Mouse (Mus musculus): ENCODE measurements around the gene Large2. TPM values are rescaled to one million over a fixed set of nuclear protein-coding genes. Genes with fewer than 3 reads are reported as not detected.
A peak's percentile ranks its signal among the peaks of the same experiment; 100 is the strongest.

Gene Large2
- total and polyA plus RNA-seq, 3 experiments: 0.84 TPM; not detected in 2

DNA sequence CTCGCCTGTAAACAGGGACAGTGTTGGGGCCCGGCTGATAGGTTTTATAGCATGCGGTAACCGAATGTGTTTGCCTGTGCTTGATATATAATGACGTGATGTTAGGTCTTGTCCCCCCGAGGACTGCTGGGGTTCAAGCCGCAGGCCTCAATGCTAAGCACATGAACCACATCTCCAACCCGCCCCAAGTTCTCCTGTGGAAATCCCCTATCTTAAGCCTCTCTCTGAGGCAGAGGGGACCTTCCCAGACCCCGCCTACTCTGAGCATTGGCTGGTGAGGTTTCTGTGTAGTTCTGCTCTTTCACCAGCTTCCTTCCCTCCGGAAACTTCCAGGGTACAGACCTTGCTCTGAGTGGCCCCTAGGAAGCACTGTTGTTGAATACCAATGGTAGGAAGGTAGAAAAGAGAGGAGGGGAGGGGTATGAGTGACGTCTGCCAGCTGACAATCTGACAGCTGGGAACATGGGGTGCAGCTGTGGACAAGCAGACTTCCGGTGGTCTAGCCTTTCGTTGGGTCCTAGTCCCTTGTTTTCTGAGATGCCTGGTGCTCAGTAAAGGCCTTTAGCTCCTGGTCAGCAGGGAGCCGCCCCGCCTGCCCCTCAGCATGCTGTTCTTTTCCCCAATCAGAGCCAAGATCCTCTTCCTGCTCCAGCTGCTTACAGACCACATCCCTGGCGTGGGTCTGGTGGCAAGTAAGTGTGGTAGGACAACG, 5.3 kb upstream of the Large2 start:
- H3K36me3 ChIP-seq (ENCODE audit: control insufficient read depth, insufficient read depth, low read length): no peaks in the 10 kb centered on the region
- WGBS: 75% methylated on average over 17 of the region's 17 CpGs
- H3K4me3 ChIP-seq: no peak overlapping the region
- no peaks in the 10 kb centered on the region for H3K79me2 ChIP-seq (replicated peaks; ENCODE audit: control insufficient read depth, insufficient read depth, low read length)
- intact Hi-C loops (cut with DNase I): loop anchor here (5.0 kb wide), 1 partner anchor 42 kb away; no protein-coding TSS in a partner anchor
- no peaks in the 10 kb centered on the region for H3K27me3 ChIP-seq (ENCODE audit: control insufficient read depth, insufficient read depth, low read length)
- no peak overlapping the region for H3K27ac ChIP-seq
- H3K9ac ChIP-seq (ENCODE audit: low read depth, low read length): no peak overlapping the region
- TF ChIP-seq POLR2A (IDR thresholded peaks at IDR 0.05; ENCODE audit: insufficient read depth, low read depth, low read length) (no peak), EP300 (IDR thresholded peaks at IDR 0.05; ENCODE audit: insufficient read depth, low read depth, low read length) (no peak), CTCF (IDR thresholded peaks at IDR 0.05) (no peak)
- peaks cover 2% of the 10 kb centered on the region; the same call in 1 of the 2 replicates for H3K4me1 ChIP-seq (ENCODE audit: control insufficient read depth, insufficient read depth, low read length)
- no peak for DNase-seq

DNA sequence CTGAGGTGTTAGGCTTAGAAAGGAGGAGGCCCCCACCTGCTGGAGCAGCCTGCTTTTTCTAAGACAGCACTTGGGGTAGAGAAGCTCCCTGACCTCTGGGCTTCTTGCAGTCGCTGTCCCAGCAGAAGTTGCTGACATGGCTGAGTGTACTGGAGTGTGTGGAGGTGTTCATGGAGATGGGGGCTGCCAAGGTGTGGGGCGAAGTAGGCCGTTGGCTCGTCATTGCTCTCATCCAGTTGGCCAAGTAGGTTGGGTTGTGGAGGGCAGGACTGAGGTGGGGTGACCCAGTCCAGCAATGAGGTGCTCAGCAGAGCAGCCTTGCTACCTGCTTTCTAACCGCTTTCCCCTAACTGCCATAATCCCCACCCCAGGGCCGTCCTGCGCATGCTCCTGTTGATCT, 2.7 kb upstream of the Large2 start:
- H3K79me2 ChIP-seq (replicated peaks; ENCODE audit: control insufficient read depth, insufficient read depth, low read length): no peaks in the 10 kb centered on the region
- intact Hi-C loops (cut with DNase I): loop anchor here (5.0 kb wide), 1 partner anchor 45 kb away; no protein-coding TSS in a partner anchor
- peaks cover 5% of the 10 kb centered on the region for H3K4me1 ChIP-seq (ENCODE audit: control insufficient read depth, insufficient read depth, low read length)
- H3K36me3 ChIP-seq (ENCODE audit: control insufficient read depth, insufficient read depth, low read length): no peaks in the 10 kb centered on the region
- WGBS: 91% methylated on average over 7 of the region's 7 CpGs
- no peak for DNase-seq
- TF ChIP-seq CTCF (IDR thresholded peaks at IDR 0.05) (no peak), POLR2A (IDR thresholded peaks at IDR 0.05; ENCODE audit: insufficient read depth, low read depth, low read length) (no peak), EP300 (IDR thresholded peaks at IDR 0.05; ENCODE audit: insufficient read depth, low read depth, low read length) (no peak)
- no peak overlapping the region for H3K9ac ChIP-seq (ENCODE audit: low read depth, low read length)
- no peak overlapping the region for H3K27ac ChIP-seq
- H3K27me3 ChIP-seq (ENCODE audit: control insufficient read depth, insufficient read depth, low read length): no peaks in the 10 kb centered on the region
- H3K4me3 ChIP-seq: no peak overlapping the region

DNA sequence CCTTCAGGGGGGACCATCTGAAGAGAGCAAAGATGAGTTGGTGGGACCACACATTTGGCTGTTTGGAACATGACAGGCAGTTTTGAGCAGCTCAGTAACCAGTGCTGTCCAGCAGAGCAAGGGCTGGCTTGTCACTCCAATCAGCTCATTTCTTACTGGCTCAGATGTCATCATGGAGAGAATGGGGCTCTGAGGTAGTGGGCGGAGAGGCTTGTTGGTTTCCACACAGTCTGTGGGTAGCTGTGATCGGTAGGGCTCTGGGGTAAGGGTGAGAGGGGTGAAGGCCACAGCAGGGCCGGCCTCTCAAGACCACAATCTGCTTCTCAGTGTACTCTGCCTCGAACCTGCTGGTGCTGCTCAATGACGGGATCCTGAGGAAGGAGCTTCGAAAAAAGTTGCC, 1.6 kb upstream of the Large2 start:
- Histone ChIP-seq H3K36me3 (ENCODE audit: control insufficient read depth, insufficient read depth, low read length) (no peaks in the 10 kb centered on the region), H3K4me1 (ENCODE audit: control insufficient read depth, insufficient read depth, low read length) (peaks cover 5% of the 10 kb centered on the region), H3K27me3 (ENCODE audit: control insufficient read depth, insufficient read depth, low read length) (no peaks in the 10 kb centered on the region; the same call in 1 of the 2 replicates), H3K27ac (no peak overlapping the region), H3K9ac (ENCODE audit: low read depth, low read length) (peak overlapping the region; percentile 62), H3K4me3 (peak overlapping the region; percentile 81), H3K79me2 (replicated peaks; ENCODE audit: control insufficient read depth, insufficient read depth, low read length) (no peaks in the 10 kb centered on the region)
- intact Hi-C loops (cut with DNase I): loop anchor here (5.0 kb wide), 1 partner anchor 46 kb away; no protein-coding TSS in a partner anchor
- no peak for DNase-seq
- 74% methylated on average over 6 of the region's 6 CpGs for WGBS
- TF ChIP-seq CTCF (IDR thresholded peaks at IDR 0.05) (no peak), EP300 (IDR thresholded peaks at IDR 0.05; ENCODE audit: insufficient read depth, low read depth, low read length) (no peak)

DNA sequence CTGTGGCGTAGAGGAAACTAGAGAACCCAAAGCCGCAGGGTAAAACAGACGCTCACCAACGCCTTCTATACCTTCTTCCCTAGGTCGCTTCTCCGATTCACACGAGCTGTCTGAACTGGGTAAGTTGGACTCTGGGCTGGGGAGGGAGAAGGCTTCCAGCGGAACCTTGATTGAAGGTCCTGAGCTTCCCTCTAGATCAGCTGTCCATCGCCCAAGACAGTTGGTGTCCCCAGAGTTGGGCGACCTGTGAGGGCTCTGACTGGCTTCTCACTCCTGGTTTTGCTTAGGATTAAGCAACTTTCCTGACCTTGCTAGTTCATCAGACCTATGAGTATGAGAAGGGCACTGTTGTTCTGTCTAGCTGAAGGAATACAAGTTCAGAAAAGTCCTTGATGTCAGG, 1.1 kb upstream of the Large2 start:
- H3K4me3 ChIP-seq: peak overlapping the region; percentile 81
- TF ChIP-seq CTCF (IDR thresholded peaks at IDR 0.05): no peak
- no peak for TF ChIP-seq POLR2A (IDR thresholded peaks at IDR 0.05; ENCODE audit: insufficient read depth, low read depth, low read length)
- no peak for TF ChIP-seq EP300 (IDR thresholded peaks at IDR 0.05; ENCODE audit: insufficient read depth, low read depth, low read length)
- peaks cover 5% of the 10 kb centered on the region for H3K4me1 ChIP-seq (ENCODE audit: control insufficient read depth, insufficient read depth, low read length)
- H3K27me3 ChIP-seq (ENCODE audit: control insufficient read depth, insufficient read depth, low read length): peaks cover 3% of the 10 kb centered on the region
- H3K27ac ChIP-seq: peak overlapping the region; percentile 93
- DNase-seq: no peak
- WGBS: 5% methylated on average over 10 of the region's 10 CpGs
- H3K79me2 ChIP-seq (replicated peaks; ENCODE audit: control insufficient read depth, insufficient read depth, low read length): no peaks in the 10 kb centered on the region
- no peaks in the 10 kb centered on the region for H3K36me3 ChIP-seq (ENCODE audit: control insufficient read depth, insufficient read depth, low read length)
- intact Hi-C loops (cut with DNase I): loop anchor here (2.0 to 5.0 kb wide), 2 partner anchors 47 to 59 kb away; partner anchors contain the start of gene Cry2
- H3K9ac ChIP-seq (ENCODE audit: low read depth, low read length): peak overlapping the region; percentile 62

DNA sequence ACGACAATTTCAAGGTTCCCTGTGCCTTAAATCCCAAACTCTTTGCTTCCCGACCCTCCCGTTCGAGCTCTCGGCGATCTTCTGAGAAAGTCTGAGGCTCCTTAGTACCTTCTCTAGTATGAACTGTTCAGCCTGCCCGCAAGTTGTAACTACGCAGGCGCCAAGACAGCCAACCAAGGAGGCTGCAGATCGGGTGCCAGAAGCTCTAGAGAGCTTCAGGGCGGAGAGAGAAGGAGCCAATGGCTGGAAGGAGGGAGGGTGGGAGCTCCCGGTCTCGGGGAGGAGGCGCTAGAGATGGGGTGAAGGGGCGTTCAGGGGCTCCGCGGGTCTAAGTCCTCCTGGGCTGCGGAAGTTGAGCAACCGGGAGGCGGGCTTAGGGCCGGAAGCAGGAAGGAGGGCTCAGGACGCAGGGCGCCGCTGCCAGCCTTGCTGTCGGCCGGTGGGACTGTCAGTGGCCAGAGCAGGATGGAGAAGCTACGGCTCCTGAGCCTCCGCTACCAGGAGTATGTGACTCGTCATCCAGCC, 492 bp upstream of the Large2 start:
- WGBS: 1% methylated on average over 29 of the region's 29 CpGs
- Histone ChIP-seq H3K4me1 (ENCODE audit: control insufficient read depth, insufficient read depth, low read length) (peaks cover 5% of the 10 kb centered on the region), H3K4me3 (peak overlapping the region; percentile 81), H3K27ac (peak overlapping the region; percentile 93), H3K9ac (ENCODE audit: low read depth, low read length) (peak overlapping the region; percentile 62), H3K79me2 (replicated peaks; ENCODE audit: control insufficient read depth, insufficient read depth, low read length) (no peaks in the 10 kb centered on the region), H3K36me3 (ENCODE audit: control insufficient read depth, insufficient read depth, low read length) (no peaks in the 10 kb centered on the region), H3K27me3 (ENCODE audit: control insufficient read depth, insufficient read depth, low read length) (peaks cover 10% of the 10 kb centered on the region)
- TF ChIP-seq POLR2A (IDR thresholded peaks at IDR 0.05; ENCODE audit: insufficient read depth, low read depth, low read length) (peak; percentile 84), CTCF (IDR thresholded peaks at IDR 0.05) (peak; percentile 28; the same call in 1 of the 2 replicates), EP300 (IDR thresholded peaks at IDR 0.05; ENCODE audit: insufficient read depth, low read depth, low read length) (0 out of 2 replicates have a peak, but pooled peaks have one; percentile 15)
- intact Hi-C loops (cut with DNase I): loop anchor here (2.0 to 5.0 kb wide), 2 partner anchors 47 to 60 kb away; partner anchors contain the start of gene Cry2
- peak; percentile 96 to 97 for DNase-seq

DNA sequence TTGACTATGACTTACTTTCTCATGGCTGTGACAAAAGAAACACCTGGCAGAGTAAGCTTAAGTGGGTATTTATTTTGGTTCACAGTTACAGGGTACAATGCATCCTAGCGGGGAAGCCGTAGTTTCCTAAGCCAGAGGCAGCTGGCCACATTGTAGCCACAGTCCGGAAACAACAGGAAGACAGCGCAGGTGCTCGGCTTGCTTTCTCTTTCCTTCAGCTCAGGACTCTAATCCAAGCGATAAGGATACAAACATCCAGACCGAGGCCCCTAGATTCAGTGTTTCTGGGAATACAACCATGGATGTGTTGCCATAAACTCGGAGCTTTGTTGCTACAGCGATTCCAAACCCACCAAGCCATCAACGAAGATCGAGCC, 1.2 kb downstream of the Large2 start:
- Histone ChIP-seq H3K27me3 (ENCODE audit: control insufficient read depth, insufficient read depth, low read length) (peaks cover 11% of the 10 kb centered on the region), H3K4me3 (no peak overlapping the region), H3K79me2 (replicated peaks; ENCODE audit: control insufficient read depth, insufficient read depth, low read length) (no peaks in the 10 kb centered on the region), H3K4me1 (ENCODE audit: control insufficient read depth, insufficient read depth, low read length) (peaks cover 5% of the 10 kb centered on the region), H3K27ac (peak overlapping the region; percentile 41; the same call in 1 of the 2 replicates), H3K9ac (ENCODE audit: low read depth, low read length) (no peak overlapping the region), H3K36me3 (ENCODE audit: control insufficient read depth, insufficient read depth, low read length) (no peaks in the 10 kb centered on the region)
- intact Hi-C loops (cut with DNase I): no loop called here
- WGBS: 76% methylated on average over 11 of the region's 11 CpGs
- no peak for TF ChIP-seq POLR2A (IDR thresholded peaks at IDR 0.05; ENCODE audit: insufficient read depth, low read depth, low read length)
- TF ChIP-seq EP300 (IDR thresholded peaks at IDR 0.05; ENCODE audit: insufficient read depth, low read depth, low read length): no peak
- TF ChIP-seq CTCF (IDR thresholded peaks at IDR 0.05): no peak
- DNase-seq: no peak

Measured in heart, adult 2 months (tissue).